Mouse (Mus musculus) induced T-regulatory cell, adult 2 months (primary cell): ENCODE data around the gene Ptprs.

ENCODE experiments used
- DNase-seq: peaks from one replicate; pipeline ENCODE4 v3.0.0-alpha.2; 2012; ENCODE audit warnings: low read depth

Gene Ptprs

GRCm38 (mm10) chr17:56379281-56379834 lies 96.9 kb downstream of the Ptprs start:
- no peak for DNase-seq

- no peak for DNase-seq
Measured at GRCm38 (mm10) chr17:56374851-56375250, 101.4 kb downstream of the Ptprs start.

GRCm38 (mm10) chr17:56373136-56374034 lies 102.9 kb downstream of the Ptprs start:
- DNase-seq: no peak

GRCm38 (mm10) chr17:56372109-56372508 lies 104.2 kb downstream of the Ptprs start:
- no peak for DNase-seq

- DNase-seq: no peak
Measured at GRCm38 (mm10) chr17:56371029-56371660, 105.1 kb downstream of the Ptprs start.

GRCm38 (mm10) chr17:56370090-56370489 lies 106.2 kb downstream of the Ptprs start:
- no peak for DNase-seq

- DNase-seq: no peak
Measured at GRCm38 (mm10) chr17:56368291-56368790, 107.9 kb downstream of the Ptprs start.

GRCm38 (mm10) chr17:56365791-56366673 lies 110.3 kb downstream of the Ptprs start:
- DNase-seq: no peak
